Mouse (Mus musculus) kidney, embryonic 15.5 days (tissue): ENCODE results near the gene Mvp. TPM values are rescaled to one million over a fixed set of nuclear protein-coding genes. Genes with fewer than 3 reads are reported as not detected.
A peak's percentile ranks its signal among the peaks of the same experiment; 100 is the strongest.

Source experiments
- ATAC-seq: fragments of 200-750 bp; cut with Nextera tagmentation; replicated peaks from 2 replicates; pipeline ENCODE4 v1.8.0; 2017; ENCODE audit warnings: moderate TSS enrichment; ENCODE audit not compliant: low FRiP score
- H3K27ac ChIP-seq: fragments of 300-500 bp; sonication (generic); 2 replicates; pipeline ENCODE4 v1.5.1; 2015; ENCODE audit warnings: mild to moderate bottlenecking, inconsistent platforms
- H3K27me3 ChIP-seq: fragments of 300-500 bp; sonication (generic); 2 replicates; pipeline ENCODE4 v1.6.1; 2015; ENCODE audit warnings: inconsistent platforms
- H3K36me3 ChIP-seq: fragments of 300-500 bp; sonication (generic); 2 replicates; pipeline ENCODE4 v1.6.1; 2015; ENCODE audit warnings: inconsistent platforms
- H3K4me1 ChIP-seq: fragments of 300-500 bp; sonication (generic); 2 replicates; pipeline ENCODE4 v1.6.1; 2015; ENCODE audit warnings: inconsistent platforms
- H3K4me2 ChIP-seq: fragments of 300-500 bp; sonication (generic); 2 replicates; pipeline ENCODE4 v1.6.1; 2015; ENCODE audit warnings: moderate library complexity, mild to moderate bottlenecking, inconsistent platforms
- H3K4me3 ChIP-seq: fragments of 300-500 bp; sonication (generic); replicated peaks from 2 replicates; pipeline ENCODE4 v1.5.1; 2015; ENCODE audit warnings: mild to moderate bottlenecking, inconsistent platforms
- H3K9ac ChIP-seq: fragments of 300-500 bp; sonication (generic); 2 replicates; pipeline ENCODE4 v1.6.1; 2015; ENCODE audit warnings: mild to moderate bottlenecking, inconsistent platforms
- H3K9me3 ChIP-seq: fragments of 300-500 bp; sonication (generic); replicated peaks from 2 replicates; pipeline ENCODE4 v1.6.1; 2016; ENCODE audit warnings: inconsistent platforms
- WGBS: fragments of 180-500 bp; shearing (Covaris S2); methylation state at CpG from one replicate; pipeline ENCODE4 v1.1.7; 2015; ENCODE audit warnings: mixed read lengths; 5-methylcytosine and 5-hydroxymethylcytosine counted together
- polyA plus RNA-seq: library from polyadenylated mRNA; unstranded; fragments of >200 nt; fragmentation: Nextera tagmentation; extraction: Ambion mirVana; gene quantifications from 2 replicates; pipeline ENCODE4 v1.2.1, GENCODE M21; 2015

Gene Mvp
- polyA plus RNA-seq, 1 experiment from 2014 or later: 16.8 TPM

GRCm38 (mm10) chr7:126981601-126982000 lies 32.8 kb downstream of the Mvp start:
- Histone ChIP-seq H3K27me3 (no peaks in the 10 kb centered on the region), H3K4me3 (no peak overlapping the region), H3K4me1 (peaks cover 21% of the 10 kb centered on the region), H3K4me2 (no peak overlapping the region), H3K36me3 (peaks cover 38% of the 10 kb centered on the region), H3K9ac (no peak overlapping the region), H3K9me3 (no peaks in the 10 kb centered on the region), H3K27ac (no peak overlapping the region)
- ATAC-seq: no peak
- 84% methylated on average over 2 of the region's 2 CpGs for WGBS

GRCm38 (mm10) chr7:126978841-126979240 lies 35.6 kb downstream of the Mvp start:
- Histone ChIP-seq H3K36me3 (peaks cover 38% of the 10 kb centered on the region), H3K27me3 (no peaks in the 10 kb centered on the region), H3K4me2 (no peak overlapping the region), H3K9ac (no peak overlapping the region), H3K4me3 (no peak overlapping the region), H3K27ac (no peak overlapping the region), H3K4me1 (peaks cover 25% of the 10 kb centered on the region), H3K9me3 (no peaks in the 10 kb centered on the region)
- no peak for ATAC-seq
- 90% methylated on average over 6 of the region's 6 CpGs for WGBS

- Histone ChIP-seq H3K27me3 (no peaks in the 10 kb centered on the region), H3K27ac (peak overlapping the region; percentile 92), H3K4me3 (peak overlapping the region; percentile 100), H3K9ac (peak overlapping the region; percentile 99), H3K36me3 (peaks cover 38% of the 10 kb centered on the region), H3K9me3 (no peaks in the 10 kb centered on the region), H3K4me1 (peaks cover 25% of the 10 kb centered on the region), H3K4me2 (peak overlapping the region; percentile 79)
- ATAC-seq: 0 out of 2 replicates have a peak, but pooled peaks have one; percentile 1
- WGBS: 25% methylated on average over 14 of the region's 14 CpGs
Observed at GRCm38 (mm10) chr7:126976878-126977459, 37.5 kb downstream of the Mvp start.

GRCm38 (mm10) chr7:126975950-126976866 lies 38.2 kb downstream of the Mvp start, which contains the start of gene Cdiptos:
Gene Cdiptos (minus strand): TSS chr7:126976098.
- peak; percentile 96 for ATAC-seq
- Histone ChIP-seq H3K27ac (peak within 1 kb of the TSS; percentile 92), H3K36me3 (peaks cover 34% of the 10 kb centered on the region), H3K4me1 (peaks cover 25% of the 10 kb centered on the region), H3K9me3 (no peaks in the 10 kb centered on the region), H3K9ac (peak within 1 kb of the TSS; percentile 99), H3K4me3 (peak within 1 kb of the TSS; percentile 100), H3K27me3 (no peaks in the 10 kb centered on the region), H3K4me2 (peak within 1 kb of the TSS; percentile 79)
- under 1% methylated on average over 53 of the region's 55 CpGs for WGBS

- Histone ChIP-seq H3K27ac (peak within 1 kb of the TSS; percentile 92), H3K9me3 (no peaks in the 10 kb centered on the region), H3K4me2 (peak within 1 kb of the TSS; percentile 79), H3K9ac (peak within 1 kb of the TSS; percentile 99), H3K27me3 (no peaks in the 10 kb centered on the region), H3K4me1 (peaks cover 25% of the 10 kb centered on the region), H3K36me3 (peaks cover 29% of the 10 kb centered on the region), H3K4me3 (peak within 1 kb of the TSS; percentile 100)
- ATAC-seq: no peak
- 5% methylated on average over 1 of the region's 1 CpGs for WGBS
Observed at GRCm38 (mm10) chr7:126975893-126975949, 38.7 kb downstream of the Mvp start, which contains the start of gene Cdipt. Gene Cdipt (plus strand): TSS chr7:126975914.

GRCm38 (mm10) chr7:126975493-126975892 lies 38.9 kb downstream of the Mvp start:
- Histone ChIP-seq H3K9me3 (no peaks in the 10 kb centered on the region), H3K27me3 (no peaks in the 10 kb centered on the region), H3K36me3 (peaks cover 28% of the 10 kb centered on the region), H3K4me1 (peaks cover 25% of the 10 kb centered on the region), H3K9ac (0 out of 2 replicates have a peak overlapping the region, but pooled peaks have one; percentile 99), H3K27ac (peak overlapping the region; percentile 92; the same call in 1 of the 2 replicates), H3K4me2 (peak overlapping the region; percentile 79), H3K4me3 (peak overlapping the region; percentile 100)
- no peak for ATAC-seq
- WGBS: 8% methylated on average over 8 of the region's 8 CpGs

GRCm38 (mm10) chr7:126967361-126967760 lies 47.1 kb downstream of the Mvp start:
- H3K27ac ChIP-seq: no peak overlapping the region
- no peak overlapping the region for H3K4me2 ChIP-seq
- 0 out of 2 replicates have a peak, but pooled peaks have one; percentile 15 for ATAC-seq
- no peak overlapping the region for H3K9ac ChIP-seq
- WGBS: 66% methylated on average over 6 of the region's 6 CpGs
- H3K36me3 ChIP-seq: no peaks in the 10 kb centered on the region
- no peak overlapping the region for H3K4me3 ChIP-seq
- H3K27me3 ChIP-seq: peaks cover 22% of the 10 kb centered on the region
- no peaks in the 10 kb centered on the region for H3K9me3 ChIP-seq
- H3K4me1 ChIP-seq: peaks cover 5% of the 10 kb centered on the region; the same call in 1 of the 2 replicates

GRCm38 (mm10) chr7:126965568-126965967 lies 48.9 kb downstream of the Mvp start:
- Histone ChIP-seq H3K9me3 (no peaks in the 10 kb centered on the region), H3K4me1 (peaks cover 5% of the 10 kb centered on the region; the same call in 1 of the 2 replicates), H3K4me3 (no peak overlapping the region), H3K4me2 (no peak overlapping the region), H3K9ac (no peak overlapping the region), H3K27me3 (peaks cover 28% of the 10 kb centered on the region), H3K27ac (no peak overlapping the region), H3K36me3 (no peaks in the 10 kb centered on the region)
- no peak for ATAC-seq
- 52% methylated on average over 3 of the region's 3 CpGs for WGBS

GRCm38 (mm10) chr7:126963548-126964286 lies 50.7 kb downstream of the Mvp start:
- Histone ChIP-seq H3K27me3 (peaks cover 28% of the 10 kb centered on the region), H3K36me3 (no peaks in the 10 kb centered on the region), H3K4me1 (peaks cover 5% of the 10 kb centered on the region; the same call in 1 of the 2 replicates), H3K4me2 (peak overlapping the region; percentile 27), H3K9me3 (no peaks in the 10 kb centered on the region), H3K4me3 (no peak overlapping the region), H3K27ac (no peak overlapping the region), H3K9ac (no peak overlapping the region)
- peak; percentile 66 for ATAC-seq
- WGBS: 25% methylated on average over 19 of the region's 19 CpGs

- Histone ChIP-seq H3K4me2 (no peak overlapping the region), H3K9me3 (no peaks in the 10 kb centered on the region), H3K4me1 (peaks cover 5% of the 10 kb centered on the region; the same call in 1 of the 2 replicates), H3K9ac (no peak overlapping the region), H3K27me3 (peaks cover 28% of the 10 kb centered on the region), H3K36me3 (no peaks in the 10 kb centered on the region), H3K4me3 (no peak overlapping the region), H3K27ac (no peak overlapping the region)
- 85% methylated on average over 4 of the region's 4 CpGs for WGBS
- no peak for ATAC-seq
Observed at GRCm38 (mm10) chr7:126961965-126962364, 52.5 kb downstream of the Mvp start.

- Histone ChIP-seq H3K36me3 (no peaks in the 10 kb centered on the region), H3K9ac (no peak overlapping the region), H3K27me3 (peaks cover 28% of the 10 kb centered on the region), H3K4me3 (no peak overlapping the region), H3K27ac (no peak overlapping the region), H3K4me1 (peaks cover 5% of the 10 kb centered on the region; the same call in 1 of the 2 replicates), H3K9me3 (no peaks in the 10 kb centered on the region), H3K4me2 (no peak overlapping the region)
- WGBS: 87% methylated on average over 5 of the region's 5 CpGs
- no peak for ATAC-seq
Observed at GRCm38 (mm10) chr7:126961095-126961494, 53.3 kb downstream of the Mvp start.

GRCm38 (mm10) chr7:126959780-126960179 lies 54.6 kb downstream of the Mvp start:
- Histone ChIP-seq H3K9me3 (no peaks in the 10 kb centered on the region), H3K27me3 (peaks cover 28% of the 10 kb centered on the region), H3K4me1 (peaks cover 5% of the 10 kb centered on the region; the same call in 1 of the 2 replicates), H3K36me3 (no peaks in the 10 kb centered on the region), H3K27ac (no peak overlapping the region), H3K4me2 (no peak overlapping the region), H3K9ac (no peak overlapping the region), H3K4me3 (no peak overlapping the region)
- WGBS: 49% methylated on average over 9 of the region's 9 CpGs
- no peak for ATAC-seq
